Mouse (Mus musculus) midbrain, embryonic 16.5 days (tissue): ENCODE data around the gene Anapc4. TPM values are rescaled to one million over a fixed set of nuclear protein-coding genes. Genes with fewer than 3 reads are reported as not detected.

Experiments
- ATAC-seq: fragments of 200-750 bp; cut with Nextera tagmentation; 2 replicates; pipeline ENCODE4 v1.8.0; 2017; ENCODE audit warnings: moderate TSS enrichment
- H3K27ac ChIP-seq: fragments of 300-500 bp; sonication (generic); 2 replicates; pipeline ENCODE4 v1.5.1; 2014; ENCODE audit warnings: mild to moderate bottlenecking, low read length, mixed read lengths
- H3K27me3 ChIP-seq: fragments of 300-500 bp; sonication (generic); 2 replicates; pipeline ENCODE4 v1.6.1; 2014; ENCODE audit warnings: low read depth, low read length, mixed read lengths; ENCODE audit not compliant: control insufficient read depth, insufficient read depth
- H3K36me3 ChIP-seq: fragments of 300-500 bp; sonication (generic); 2 replicates; pipeline ENCODE4 v1.6.1; 2014; ENCODE audit warnings: mild to moderate bottlenecking, low read length, moderate library complexity, mixed read lengths; ENCODE audit not compliant: control insufficient read depth, insufficient read depth
- H3K4me1 ChIP-seq: fragments of 300-500 bp; sonication (generic); 2 replicates; pipeline ENCODE4 v1.6.1; 2014; ENCODE audit warnings: mild to moderate bottlenecking, low read length, mixed read lengths; ENCODE audit not compliant: control insufficient read depth, insufficient read depth
- H3K4me2 ChIP-seq: fragments of 300-500 bp; sonication (generic); 2 replicates; pipeline ENCODE4 v1.6.1; 2014; ENCODE audit warnings: mild to moderate bottlenecking, low read length, mixed read lengths
- H3K4me3 ChIP-seq: fragments of 300-500 bp; sonication (generic); 2 replicates; pipeline ENCODE4 v1.5.1; 2014; ENCODE audit warnings: low read depth, mild to moderate bottlenecking, low read length, moderate library complexity, mixed read lengths
- H3K9ac ChIP-seq: fragments of 300-500 bp; sonication (generic); 2 replicates; pipeline ENCODE4 v1.6.1; 2014; ENCODE audit warnings: low read depth, low read length, mixed read lengths
- H3K9me3 ChIP-seq: fragments of 300-500 bp; sonication (generic); replicated peaks from 2 replicates; pipeline ENCODE4 v1.6.1; 2014; ENCODE audit warnings: mild to moderate bottlenecking, low read length, mixed read lengths; ENCODE audit not compliant: control insufficient read depth, poor library complexity, severe bottlenecking
- WGBS: fragments of 180-500 bp; shearing (Covaris S2); extraction: QIAGEN DNeasy Blood & Tissue Kit; methylation state at CpG from one replicate; pipeline ENCODE4 v1.1.7; 2014; 5-methylcytosine and 5-hydroxymethylcytosine counted together
- polyA plus RNA-seq: library from polyadenylated mRNA; unstranded; fragments of >200 nt; fragmentation: Nextera tagmentation; extraction: Ambion mirVana; gene quantifications from 2 replicates; pipeline ENCODE4 v1.2.1, GENCODE M21; 2015

Anapc4 gene
- polyA plus RNA-seq, 1 experiment from 2014 or later, result 115 TPM

- H3K9ac ChIP-seq, result no peak overlapping the region
- no peak for ATAC-seq
- H3K27ac ChIP-seq, result no peak overlapping the region
- 56% methylated on average over 12 of the region's 12 CpGs for WGBS
- H3K4me2 ChIP-seq, result no peak overlapping the region
- no peaks in the 10 kb centered on the region for H3K9me3 ChIP-seq
- no peaks in the 10 kb centered on the region for H3K36me3 ChIP-seq
- no peaks in the 10 kb centered on the region for H3K27me3 ChIP-seq
- H3K4me3 ChIP-seq, result no peak overlapping the region
- no peaks in the 10 kb centered on the region for H3K4me1 ChIP-seq
Observed at GRCm38 (mm10) chr5:52887085-52887484, 53.3 kb downstream of the Anapc4 start.

DNA sequence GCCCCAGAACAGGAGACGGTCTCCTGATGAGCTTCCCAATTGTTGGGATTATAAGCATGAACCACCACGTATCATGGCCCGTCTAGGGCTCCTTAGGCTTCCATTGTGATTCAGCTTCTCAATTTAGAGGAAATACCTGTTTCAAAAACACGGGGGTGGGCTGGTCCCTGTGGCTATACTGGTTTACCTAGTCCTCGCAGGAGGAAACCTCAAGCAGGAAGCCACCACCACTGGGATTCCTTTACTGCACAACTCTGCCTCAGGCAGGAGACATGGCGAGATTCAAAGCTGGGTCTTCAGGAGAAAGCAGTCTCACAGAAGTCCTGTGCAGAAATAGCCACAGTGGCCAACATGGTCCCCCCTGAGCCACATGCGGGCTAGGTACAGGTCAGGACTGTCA lies 56.1 kb downstream of the Anapc4 start:
- Histone ChIP-seq H3K4me3 (no peak overlapping the region), H3K36me3 (no peaks in the 10 kb centered on the region), H3K4me2 (no peak overlapping the region), H3K9me3 (no peaks in the 10 kb centered on the region), H3K27ac (no peak overlapping the region), H3K9ac (no peak overlapping the region), H3K27me3 (no peaks in the 10 kb centered on the region), H3K4me1 (no peaks in the 10 kb centered on the region)
- WGBS, result 88% methylated on average over 7 of the region's 7 CpGs
- no peak for ATAC-seq

DNA sequence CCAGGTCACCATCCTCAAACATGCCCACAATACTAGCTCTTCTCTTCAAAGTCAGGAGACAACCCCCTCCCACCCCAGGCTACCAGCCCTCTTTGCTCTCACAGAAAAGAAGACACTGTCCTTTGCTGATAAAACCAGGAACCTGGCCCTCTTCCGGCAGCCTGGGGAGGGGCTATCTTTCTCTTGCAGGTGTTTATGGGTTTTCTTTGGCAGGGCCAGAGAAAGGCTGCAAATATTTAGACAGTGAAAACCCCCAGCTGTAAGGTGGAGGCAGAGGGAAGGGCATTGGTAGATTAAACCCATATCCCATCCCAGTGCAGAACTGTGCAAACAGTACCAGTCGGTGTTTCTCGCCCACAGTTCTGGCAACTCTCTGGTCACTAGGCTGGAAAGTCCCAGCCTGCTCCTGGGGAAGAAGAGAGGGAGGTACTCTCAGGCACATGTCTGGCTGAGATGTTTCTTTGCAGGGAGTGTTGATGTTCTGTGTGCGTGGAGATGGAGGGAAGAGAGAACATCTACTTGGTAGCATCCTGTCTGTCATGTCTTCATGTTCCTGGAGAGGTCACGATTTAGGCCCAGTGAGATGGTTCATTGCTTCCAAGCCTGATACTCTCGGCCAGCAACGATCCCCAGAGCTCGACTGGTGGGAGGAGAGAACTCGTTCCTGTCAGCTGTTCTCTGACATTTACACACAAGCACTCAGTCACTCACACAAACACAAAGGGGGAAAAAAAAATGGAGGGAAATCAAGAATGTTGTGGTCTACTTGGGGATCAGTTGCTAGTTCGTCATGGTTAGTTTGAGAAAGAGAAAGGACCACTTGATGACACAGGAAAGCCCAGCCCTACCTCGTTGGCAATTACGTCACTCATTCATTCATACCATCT lies 58.4 kb downstream of the Anapc4 start:
- no peaks in the 10 kb centered on the region for H3K36me3 ChIP-seq
- 77% methylated on average over 12 of the region's 12 CpGs for WGBS
- no peaks in the 10 kb centered on the region for H3K4me1 ChIP-seq
- H3K4me2 ChIP-seq, result no peak overlapping the region
- H3K9ac ChIP-seq, result no peak overlapping the region
- H3K27me3 ChIP-seq, result no peaks in the 10 kb centered on the region
- ATAC-seq, result no peak
- H3K27ac ChIP-seq, result no peak overlapping the region
- H3K9me3 ChIP-seq, result no peaks in the 10 kb centered on the region
- no peak overlapping the region for H3K4me3 ChIP-seq

DNA sequence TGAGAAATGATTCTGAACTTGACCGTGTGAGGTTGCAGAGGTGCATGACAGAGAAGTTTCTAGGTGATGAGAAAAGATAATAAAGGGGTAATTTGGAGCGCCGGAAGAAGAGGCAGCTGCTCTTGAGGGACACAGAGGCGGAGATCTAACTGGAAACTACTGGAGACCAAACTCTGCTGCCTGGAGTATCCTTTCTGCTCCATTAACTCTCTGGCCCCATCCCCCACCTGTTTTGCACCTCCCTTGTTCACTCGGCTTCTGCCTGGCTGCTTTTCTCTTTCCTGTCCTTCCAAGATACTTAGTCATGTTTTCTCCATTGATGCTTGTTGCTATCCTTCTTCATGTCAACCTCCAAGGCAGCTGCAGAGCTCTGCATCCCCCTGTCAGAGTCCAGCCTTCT lies 60.1 kb downstream of the Anapc4 start:
- 83% methylated on average over 5 of the region's 5 CpGs for WGBS
- no peak overlapping the region for H3K27ac ChIP-seq
- H3K4me3 ChIP-seq, result no peak overlapping the region
- no peak overlapping the region for H3K4me2 ChIP-seq
- no peaks in the 10 kb centered on the region for H3K36me3 ChIP-seq
- H3K9ac ChIP-seq, result no peak overlapping the region
- H3K9me3 ChIP-seq, result no peaks in the 10 kb centered on the region
- H3K4me1 ChIP-seq, result no peaks in the 10 kb centered on the region
- H3K27me3 ChIP-seq, result no peaks in the 10 kb centered on the region
- ATAC-seq, result no peak

DNA sequence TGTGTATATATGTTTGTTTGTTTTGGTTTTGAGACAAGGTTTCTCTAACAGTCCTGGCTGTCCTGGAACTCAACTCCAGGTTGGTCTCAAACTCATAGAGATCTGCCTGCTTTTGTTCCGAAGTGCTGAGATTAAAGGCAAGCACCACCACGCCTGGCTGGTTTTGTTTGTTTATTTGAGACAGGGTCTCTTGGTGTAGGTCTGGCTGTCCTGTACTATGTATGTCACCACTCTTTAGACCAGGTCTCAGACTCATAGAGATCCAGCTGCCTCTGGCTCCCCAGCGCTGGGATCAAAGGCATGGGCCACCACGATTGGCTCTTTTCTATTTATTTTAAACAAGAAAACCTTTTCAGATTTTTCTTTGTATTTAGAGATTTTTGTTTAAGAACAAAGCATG lies 70.4 kb downstream of the Anapc4 start:
- no peak overlapping the region for H3K4me3 ChIP-seq
- no peaks in the 10 kb centered on the region for H3K9me3 ChIP-seq
- 44% methylated on average over 4 of the region's 4 CpGs for WGBS
- no peaks in the 10 kb centered on the region for H3K27me3 ChIP-seq
- H3K9ac ChIP-seq, result no peak overlapping the region
- ATAC-seq, result no peak
- H3K4me2 ChIP-seq, result no peak overlapping the region
- no peaks in the 10 kb centered on the region for H3K36me3 ChIP-seq
- no peak overlapping the region for H3K27ac ChIP-seq
- H3K4me1 ChIP-seq, result no peaks in the 10 kb centered on the region

DNA sequence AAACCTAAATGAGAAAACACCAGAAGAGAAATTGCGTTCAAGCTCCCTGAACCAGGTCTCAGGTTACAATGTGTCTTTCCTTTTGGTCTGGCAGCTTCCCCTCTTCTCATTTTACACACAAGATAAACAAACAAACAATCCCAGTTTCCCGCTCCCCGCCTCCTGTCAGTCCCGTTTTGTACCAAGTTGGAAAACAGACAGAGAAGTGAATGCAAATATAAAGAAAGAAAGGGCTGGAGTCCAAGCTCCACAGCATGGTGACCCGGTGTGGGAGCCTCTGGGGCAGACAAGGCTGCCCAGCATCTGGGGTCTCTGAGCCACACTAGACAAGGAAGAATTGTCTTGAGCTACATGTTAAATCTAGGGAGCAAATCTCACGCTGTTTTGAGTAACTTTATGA lies 70.9 kb downstream of the Anapc4 start:
- no peak for ATAC-seq
- Histone ChIP-seq H3K9ac (no peak overlapping the region), H3K4me2 (no peak overlapping the region), H3K9me3 (no peaks in the 10 kb centered on the region), H3K4me3 (no peak overlapping the region), H3K27me3 (no peaks in the 10 kb centered on the region), H3K27ac (no peak overlapping the region), H3K36me3 (no peaks in the 10 kb centered on the region), H3K4me1 (no peaks in the 10 kb centered on the region)
- 37% methylated on average over 6 of the region's 6 CpGs for WGBS

DNA sequence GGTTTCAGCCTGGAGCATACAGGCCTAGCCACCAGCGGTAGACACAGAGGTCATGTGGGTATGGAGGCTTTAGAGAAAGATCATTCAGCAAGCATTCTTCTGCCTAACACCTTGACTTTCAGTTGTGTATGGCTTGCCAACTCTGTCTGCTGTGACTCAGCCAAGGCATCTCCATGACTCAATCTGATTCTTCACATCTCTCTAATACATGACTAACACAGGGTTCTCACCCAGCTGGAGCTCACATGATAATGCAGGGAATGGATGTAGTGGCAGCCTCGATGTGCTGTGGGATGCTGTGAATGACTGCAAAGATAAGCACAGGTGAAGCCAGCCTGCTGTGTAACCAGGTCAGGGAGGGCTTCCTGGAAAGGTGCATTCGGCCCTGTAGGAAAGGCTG lies 74.4 kb downstream of the Anapc4 start:
- no peak for ATAC-seq
- no peak overlapping the region for H3K4me3 ChIP-seq
- H3K4me1 ChIP-seq, result 0 out of 2 replicates have a peak, but pooled peaks cover 3% of the 10 kb centered on the region
- no peak overlapping the region for H3K4me2 ChIP-seq
- H3K9me3 ChIP-seq, result no peaks in the 10 kb centered on the region
- WGBS, result 87% methylated on average over 3 of the region's 3 CpGs
- H3K27ac ChIP-seq, result no peak overlapping the region
- no peak overlapping the region for H3K9ac ChIP-seq
- no peaks in the 10 kb centered on the region for H3K27me3 ChIP-seq
- H3K36me3 ChIP-seq, result no peaks in the 10 kb centered on the region

GRCm38 (mm10) chr5:52910159-52910591 lies 76.4 kb downstream of the Anapc4 start:
- ATAC-seq, result peak; percentile 39; the same call in 1 of the 2 replicates
- H3K9me3 ChIP-seq, result no peaks in the 10 kb centered on the region
- H3K4me3 ChIP-seq, result no peak overlapping the region
- WGBS, result 34% methylated on average over 12 of the region's 12 CpGs
- 0 out of 2 replicates have a peak, but pooled peaks cover 3% of the 10 kb centered on the region for H3K4me1 ChIP-seq
- peak overlapping the region; percentile 43 for H3K4me2 ChIP-seq
- no peak overlapping the region for H3K27ac ChIP-seq
- no peaks in the 10 kb centered on the region for H3K36me3 ChIP-seq
- H3K9ac ChIP-seq, result no peak overlapping the region
- H3K27me3 ChIP-seq, result no peaks in the 10 kb centered on the region

- H3K9ac ChIP-seq, result no peak overlapping the region
- ATAC-seq, result no peak
- 0 out of 2 replicates have a peak, but pooled peaks cover 3% of the 10 kb centered on the region for H3K4me1 ChIP-seq
- H3K27me3 ChIP-seq, result no peaks in the 10 kb centered on the region
- no peaks in the 10 kb centered on the region for H3K36me3 ChIP-seq
- H3K4me3 ChIP-seq, result no peak overlapping the region
- WGBS, result 91% methylated on average over 10 of the region's 10 CpGs
- no peak overlapping the region for H3K27ac ChIP-seq
- H3K9me3 ChIP-seq, result no peaks in the 10 kb centered on the region
- no peak overlapping the region for H3K4me2 ChIP-seq
Observed at GRCm38 (mm10) chr5:52911286-52911870, 77.6 kb downstream of the Anapc4 start.
